Mouse (Mus musculus) spleen, embryonic (tissue): ENCODE data around the gene Rplp2.

Experiments used
- CTCF ChIA-PET: fragments of 350-600 bp; sonication (Branson Sonifier 250); formaldehyde crosslinking; loops from one replicate; lab custom pipeline; 2022; lab: Charles Lee

Gene Rplp2

DNA sequence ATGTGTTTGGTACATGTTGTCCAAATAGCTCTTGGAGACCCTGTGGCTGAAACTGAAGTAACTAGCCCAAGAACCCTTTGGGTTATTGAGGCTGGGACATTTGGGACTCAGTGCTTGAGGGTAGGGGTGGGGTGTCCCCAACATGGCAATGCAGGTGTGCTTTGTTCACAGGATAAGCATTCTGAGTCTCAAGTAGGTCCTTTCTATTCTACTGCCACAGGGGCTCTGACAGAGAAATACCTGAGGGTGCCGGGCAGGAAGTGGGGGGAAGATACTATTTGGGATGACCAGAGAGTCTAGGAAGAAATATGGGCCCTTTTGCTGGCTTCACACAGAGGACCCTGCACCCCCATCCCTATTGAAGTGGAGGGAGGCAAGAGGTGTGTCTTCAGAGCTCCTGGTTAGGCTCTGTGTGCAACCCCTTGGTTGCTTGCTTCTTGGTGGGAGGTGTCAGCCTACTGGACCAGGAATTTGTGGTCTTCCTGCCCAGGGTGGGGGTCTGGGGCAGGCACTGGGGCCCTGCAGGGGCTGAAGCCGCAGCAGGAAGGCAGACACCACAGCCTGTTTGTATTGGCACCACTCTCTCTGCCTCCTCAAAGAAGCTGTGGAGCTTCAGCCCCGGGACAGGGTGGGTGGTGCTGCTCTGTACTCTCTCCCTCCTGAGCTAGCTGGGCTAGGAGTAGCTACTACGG, 30.6 kb downstream of the Rplp2 start:
- CTCF ChIA-PET: interaction anchor here (0.5 to 0.6 kb wide), 2 partner anchors 39 to 859 kb away, joined by 3 to 5 read pairs; no protein-coding TSS in a partner anchor

GRCm38 (mm10) chr7:141478270-141478748, 31.1 kb downstream of the Rplp2 start:
- CTCF ChIA-PET: no interaction called here

DNA sequence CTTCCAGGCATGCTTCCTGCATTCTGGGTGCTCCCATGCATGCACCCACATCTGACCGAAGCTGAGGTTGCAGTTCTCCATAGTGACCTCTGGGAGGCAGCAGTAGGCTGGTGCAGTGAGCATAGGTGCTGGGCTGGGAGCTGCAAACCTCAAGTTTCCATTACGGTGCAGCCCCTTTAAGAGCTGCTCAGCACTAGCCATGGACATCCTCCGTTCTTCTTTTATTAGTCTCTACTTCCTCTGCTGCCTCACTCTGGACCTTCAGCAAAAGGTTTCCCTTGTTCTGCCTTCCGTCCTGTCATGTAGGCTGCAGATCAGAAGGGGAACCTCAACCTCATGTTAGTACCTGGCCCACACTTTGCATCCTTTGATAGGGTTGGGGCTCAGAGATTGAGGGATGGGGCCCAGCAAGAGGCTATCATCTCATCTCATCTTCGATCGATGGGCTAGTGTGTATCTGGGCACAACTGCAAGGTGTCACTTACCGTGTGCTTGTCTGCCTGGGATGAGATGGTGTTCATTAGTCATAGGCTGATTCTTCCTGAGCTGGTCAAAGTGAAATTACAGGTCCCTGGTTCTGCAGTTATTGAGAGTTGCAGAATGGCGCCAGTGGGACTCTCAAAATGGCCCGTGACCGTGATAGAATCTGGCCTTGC, 33.8 kb downstream of the Rplp2 start:
- CTCF ChIA-PET: interaction anchor here (0.8 to 1.1 kb wide), 3 partner anchors 47 to 443 kb away, joined by 3 read pairs; no protein-coding TSS in a partner anchor

- CTCF ChIA-PET: interaction anchor here (0.8 to 1.1 kb wide), 2 partner anchors 46 to 439 kb away, joined by 3 read pairs; no protein-coding TSS in a partner anchor
Observed at GRCm38 (mm10) chr7:141481498-141482401, 34.6 kb downstream of the Rplp2 start.

GRCm38 (mm10) chr7:141482531-141483024, 35.4 kb downstream of the Rplp2 start:
- CTCF ChIA-PET: interaction anchor here (0.6 kb wide), 1 partner anchor 79 kb away, joined by 12 read pairs; no protein-coding TSS in a partner anchor

- CTCF ChIA-PET: interaction anchor here (0.6 kb wide), 2 partner anchors 80 to 104 kb away, joined by 4 to 12 read pairs; no protein-coding TSS in a partner anchor
Observed at GRCm38 (mm10) chr7:141483114-141483653, 36.0 kb downstream of the Rplp2 start.

DNA sequence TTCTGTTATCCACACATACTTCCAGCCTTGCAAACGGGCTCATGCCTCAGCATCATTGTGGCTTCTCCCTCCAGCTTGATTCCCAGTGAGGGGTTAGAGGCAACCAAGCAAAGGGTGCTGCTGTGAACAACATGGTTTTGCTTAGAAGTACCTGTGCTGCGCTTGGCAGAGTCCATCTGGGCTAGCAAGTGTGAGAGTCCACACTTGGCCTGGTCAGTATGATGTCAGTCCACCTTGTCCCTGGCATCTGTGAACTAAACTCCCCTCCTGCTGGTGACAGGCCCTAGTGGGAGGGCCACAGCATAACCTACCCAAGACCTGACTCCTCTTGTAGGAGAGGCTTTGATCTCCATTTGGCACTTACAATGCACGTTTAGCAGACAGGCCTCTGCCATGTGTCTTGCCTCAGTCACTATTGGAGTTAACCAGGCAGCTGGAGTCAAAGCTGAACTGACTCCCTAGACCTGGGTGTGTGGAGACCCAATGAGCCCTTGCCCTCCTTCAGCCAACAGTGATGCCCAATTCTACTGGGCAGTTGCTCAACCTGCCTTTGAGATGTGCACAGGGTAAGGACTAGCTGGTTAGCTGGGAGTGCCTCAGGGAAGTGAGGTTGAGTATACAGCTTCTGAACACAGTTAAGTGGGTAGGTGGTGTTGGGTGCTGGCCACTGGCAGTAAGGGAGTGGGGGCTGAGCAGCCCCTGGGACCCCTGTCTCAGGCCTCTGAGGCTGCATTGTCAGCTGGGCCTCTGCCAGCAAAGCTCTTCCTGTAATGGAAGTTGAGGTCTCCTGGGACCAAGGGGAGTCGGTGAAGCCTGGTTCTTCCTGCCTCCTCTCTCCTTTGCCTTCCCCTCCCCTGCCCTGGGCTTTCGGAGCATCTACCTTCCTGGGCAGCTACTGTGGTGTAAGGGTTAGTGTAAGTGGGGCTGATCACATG, 37.3 kb downstream of the Rplp2 start:
- CTCF ChIA-PET: no interaction called here

DNA sequence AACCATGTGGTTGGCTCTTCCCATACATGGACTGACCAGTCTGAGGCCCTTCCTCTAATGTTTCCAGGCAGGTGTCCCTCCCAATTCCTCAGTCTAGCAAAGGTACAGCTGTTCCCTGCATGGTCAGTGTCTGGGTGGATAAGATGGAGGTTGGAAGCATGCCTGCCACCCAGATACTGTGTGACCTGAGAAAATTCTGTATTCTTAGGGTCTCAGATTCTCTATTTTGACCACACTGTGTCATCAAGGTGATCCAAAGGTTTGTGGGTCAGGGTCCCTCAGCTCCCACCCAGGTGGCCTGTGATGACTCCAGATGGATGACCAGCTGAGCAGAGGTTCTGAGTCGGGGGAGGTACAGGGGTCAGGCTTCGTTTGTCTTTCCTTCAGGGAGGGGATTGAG, 38.0 kb downstream of the Rplp2 start:
- CTCF ChIA-PET: no interaction called here

- CTCF ChIA-PET: no interaction called here
Observed at GRCm38 (mm10) chr7:141485606-141486005, 38.4 kb downstream of the Rplp2 start.

- CTCF ChIA-PET: no interaction called here
Observed at GRCm38 (mm10) chr7:141486239-141486638, 39.1 kb downstream of the Rplp2 start.

- CTCF ChIA-PET: interaction anchor here (0.8 kb wide), 1 partner anchor 651 kb away, joined by 4 read pairs; no protein-coding TSS in a partner anchor
Observed at GRCm38 (mm10) chr7:141487141-141487540, 40.0 kb downstream of the Rplp2 start.

GRCm38 (mm10) chr7:141491151-141491550, 44.0 kb downstream of the Rplp2 start:
- CTCF ChIA-PET: no interaction called here

DNA sequence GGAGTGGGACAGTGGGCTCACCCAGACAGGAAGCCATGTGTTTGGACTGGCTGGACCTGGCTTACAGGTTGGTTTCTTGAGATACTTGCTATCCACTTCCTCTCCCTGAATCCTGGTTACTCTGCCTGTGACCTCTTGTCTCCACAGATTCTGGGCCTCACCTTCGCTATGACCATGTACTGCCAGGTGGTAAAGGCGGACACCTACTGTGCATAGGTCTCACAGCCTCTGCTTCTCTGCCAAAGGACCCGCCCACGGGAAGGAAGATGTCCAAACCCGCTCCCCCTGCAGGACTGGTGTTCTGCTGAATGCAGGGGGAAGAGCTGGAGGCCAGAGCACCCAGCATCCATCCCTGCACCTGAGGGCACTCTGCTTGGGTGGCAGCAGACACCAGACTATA, 45.6 kb downstream of the Rplp2 start:
- CTCF ChIA-PET: no interaction called here

DNA sequence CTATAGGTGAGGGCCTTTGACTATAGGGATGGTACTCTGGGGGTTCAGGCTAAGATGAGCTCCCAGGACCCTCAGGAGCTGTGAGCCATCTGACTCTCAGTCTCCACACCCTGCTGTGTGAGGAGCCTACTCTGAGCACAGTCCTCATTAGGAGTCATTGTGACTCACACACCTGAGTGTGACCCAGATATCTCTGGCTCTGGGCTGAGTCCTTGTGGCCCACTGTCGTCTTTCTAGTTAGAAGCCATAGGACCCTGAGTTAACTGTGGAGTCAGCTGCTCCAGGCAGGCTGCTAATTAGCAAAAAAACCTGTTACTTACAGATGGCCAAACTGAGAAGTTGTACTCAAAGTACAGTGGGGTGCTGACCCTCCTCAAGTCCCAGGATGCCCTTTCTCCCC, 46.6 kb downstream of the Rplp2 start:
- CTCF ChIA-PET: no interaction called here

GRCm38 (mm10) chr7:141495379-141495778, 48.2 kb downstream of the Rplp2 start:
- CTCF ChIA-PET: no interaction called here

DNA sequence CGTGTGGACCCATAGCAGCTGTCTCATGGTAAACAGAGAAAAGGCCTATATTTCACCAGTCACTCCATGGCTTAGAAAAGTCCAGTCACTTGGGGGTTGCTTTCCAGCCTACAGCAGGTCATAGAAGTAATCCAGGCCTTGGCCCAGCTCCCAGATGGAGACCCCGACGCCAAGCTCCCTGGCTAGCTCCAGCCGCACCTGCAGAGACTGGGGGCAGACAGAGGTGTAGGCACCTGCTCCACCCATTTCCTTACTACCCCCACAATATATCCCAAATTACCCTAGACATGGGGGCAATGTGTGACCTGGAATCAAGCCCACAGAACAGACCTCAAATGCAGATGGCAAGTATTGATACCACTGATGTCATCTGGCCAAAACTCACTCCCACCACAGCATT, 48.8 kb downstream of the Rplp2 start:
- CTCF ChIA-PET: no interaction called here

GRCm38 (mm10) chr7:141497600-141497999, 50.4 kb downstream of the Rplp2 start:
- CTCF ChIA-PET: no interaction called here
